Comparison of ENCODE assay signal across 28 mouse cellular contexts in the genomic region with DNA sequence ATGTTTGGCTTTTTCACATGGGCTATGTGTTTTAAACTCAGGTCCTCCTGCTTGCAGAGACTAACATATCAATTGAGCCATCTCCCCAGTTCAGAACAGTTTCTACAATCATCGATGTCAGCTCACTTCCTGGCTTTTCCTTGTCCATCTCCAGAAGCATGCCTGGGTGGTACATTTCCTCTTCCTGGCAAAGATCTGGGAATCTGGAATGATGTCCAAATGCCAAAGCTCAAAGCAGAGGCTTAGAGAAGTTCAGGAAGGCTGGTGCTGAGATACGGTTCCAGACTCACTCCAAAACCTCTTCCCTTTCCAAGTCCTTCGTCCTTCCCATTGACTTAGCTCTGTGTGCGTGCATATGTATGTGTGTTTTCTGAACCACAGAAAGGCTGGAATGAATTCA. TPM values are rescaled to one million over a fixed set of nuclear protein-coding genes. Genes with fewer than 3 reads are reported as not detected.
"Had no signal": no experiment of that assay in that cellular context is flagged by ENCODE, and none has a peak within 500 bp of the region (broad histone marks: within the 10 kb centered on the region; RNA-seq: fewer than 3 reads in every experiment).

No protein-coding gene starts in this region.

- H3K9ac ChIP-seq: forebrain, postnatal 0 days; heart, embryonic 13.5 days; heart, embryonic 15.5 days; hindbrain, embryonic 13.5 days; hindbrain, embryonic 15.5 days; kidney, embryonic 15.5 days; limb, embryonic 13.5 days; limb, embryonic 15.5 days had no signal

- H3K4me2 ChIP-seq: heart, embryonic 11.5 days; heart, embryonic 13.5 days; heart, embryonic 15.5 days; hindbrain, embryonic 13.5 days; hindbrain, embryonic 15.5 days; kidney, embryonic 15.5 days; limb, embryonic 13.5 days; limb, embryonic 15.5 days had no signal

- H3K9me3 ChIP-seq: heart, embryonic 13.5 days; heart, embryonic 15.5 days; hindbrain, embryonic 13.5 days; hindbrain, embryonic 15.5 days; kidney, embryonic 15.5 days; limb, embryonic 13.5 days; limb, embryonic 15.5 days had no signal

- DNase-seq: forebrain, postnatal 0 days; gastrocnemius, adult 2 months; gastrocnemius, postnatal 10 days; gastrocnemius, postnatal 25 days; heart, adult 2 months; heart, postnatal 14 days; heart, postnatal 36 days; kidney, adult 11 months; kidney, adult 2 months; kidney, adult 9 months; kidney, postnatal 14 days; kidney, postnatal 36 days; layer of hippocampus, adult 9-11 months; layer of hippocampus, postnatal 36 days; left cerebral cortex, postnatal 4 days had no signal

- ATAC-seq: forebrain, postnatal 0 days; hindbrain, postnatal 0 days; intestine, embryonic 16.5 days had no signal

- H3K27me3 ChIP-seq: heart, embryonic 13.5 days; heart, embryonic 15.5 days; hindbrain, embryonic 13.5 days; hindbrain, embryonic 15.5 days; kidney, embryonic 15.5 days; limb, embryonic 13.5 days; limb, embryonic 15.5 days had no signal

- H3K4me1 ChIP-seq: hindbrain, embryonic 13.5 days; hindbrain, embryonic 15.5 days; limb, embryonic 13.5 days; limb, embryonic 15.5 days had no signal

- H3K36me3 ChIP-seq: heart, embryonic 13.5 days; heart, embryonic 15.5 days; hindbrain, embryonic 13.5 days; hindbrain, embryonic 15.5 days; kidney, embryonic 15.5 days; limb, embryonic 13.5 days; limb, embryonic 15.5 days had no signal

- H3K4me3 ChIP-seq: gastrocnemius, adult 2 months; heart, adult 2 months; heart, embryonic 13.5 days; heart, embryonic 15.5 days; hindbrain, embryonic 13.5 days; hindbrain, embryonic 15.5 days; kidney, embryonic 15.5 days; limb, embryonic 13.5 days; limb, embryonic 15.5 days had no signal

- H3K27ac ChIP-seq: gastrocnemius, adult 2 months; heart, adult 2 months; heart, embryonic 13.5 days; heart, embryonic 15.5 days; hindbrain, embryonic 13.5 days; hindbrain, embryonic 15.5 days; hindbrain, postnatal 0 days; kidney, embryonic 15.5 days; kidney, postnatal 0 days; limb, embryonic 13.5 days; limb, embryonic 15.5 days had no signal

RNA-seq across cellular contexts. Expression of a gene that starts 59.8 kb away (rescaled TPM):
- total RNA-seq: granulocyte monocyte progenitor cell, adult 5-6 weeks had no signal
- polyA plus RNA-seq: liver, adult 2 months had no signal
